Mouse (Mus musculus): Measurements from ENCODE around the gene Gsdma3. TPM values are rescaled to one million over a fixed set of nuclear protein-coding genes. Genes with fewer than 3 reads are reported as not detected.
A peak's percentile ranks its signal among the peaks of the same experiment; 100 is the strongest.
"Not testable (repeated sequence)": the region's sequence is repeated elsewhere in the genome, so short reads cannot be mapped to it uniquely, and the experiment has no call there.

Gene Gsdma3
- total RNA-seq, 2 experiments from 2014 or later = 0.31 to 0.38 TPM

DNA sequence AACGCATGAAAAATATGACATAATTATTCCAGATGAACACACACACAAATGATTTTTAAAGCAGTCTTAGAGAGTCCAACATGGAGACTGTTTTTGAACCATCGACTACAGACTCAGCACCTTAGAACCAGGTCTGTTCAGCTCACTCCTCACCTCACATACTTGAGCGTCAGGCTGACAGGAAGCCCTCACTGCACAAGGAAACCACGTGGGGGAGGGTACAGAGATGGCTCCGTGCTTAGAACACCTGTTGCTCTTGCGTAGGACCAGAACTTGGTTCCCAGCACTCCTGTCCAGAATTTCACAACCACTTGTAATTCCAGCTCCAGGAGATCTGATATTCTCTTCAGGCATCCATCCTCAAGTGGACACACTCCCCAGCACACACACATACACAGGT lies 31.1 kb upstream of the Gsdma3 start:
- intact Hi-C loops (cut with DNase I) = no loop called here
- no peak for DNase-seq (ENCODE audit: low spot score in 2 of 2)

DNA sequence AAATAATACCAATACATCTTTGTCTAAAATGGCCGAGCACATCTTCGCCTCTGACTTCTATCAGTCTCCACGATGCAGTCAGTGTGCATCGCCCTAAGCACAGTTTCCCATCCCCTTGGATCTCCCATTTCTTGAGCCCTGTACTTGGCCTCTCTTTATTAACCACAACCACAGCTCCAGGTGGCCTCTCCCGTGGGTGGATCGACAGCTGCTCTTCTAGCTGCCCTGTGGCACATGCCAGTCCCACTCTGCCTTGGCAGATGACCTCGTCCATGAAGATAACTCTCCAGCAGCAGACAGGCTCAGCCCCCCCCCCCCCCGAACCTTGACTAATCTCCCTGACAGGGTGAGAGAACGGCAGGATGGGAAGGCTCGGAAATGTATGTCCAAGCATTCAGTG lies 30.7 kb upstream of the Gsdma3 start:
- DNase-seq (ENCODE audit: low spot score in 2 of 2) = no peak

DNA sequence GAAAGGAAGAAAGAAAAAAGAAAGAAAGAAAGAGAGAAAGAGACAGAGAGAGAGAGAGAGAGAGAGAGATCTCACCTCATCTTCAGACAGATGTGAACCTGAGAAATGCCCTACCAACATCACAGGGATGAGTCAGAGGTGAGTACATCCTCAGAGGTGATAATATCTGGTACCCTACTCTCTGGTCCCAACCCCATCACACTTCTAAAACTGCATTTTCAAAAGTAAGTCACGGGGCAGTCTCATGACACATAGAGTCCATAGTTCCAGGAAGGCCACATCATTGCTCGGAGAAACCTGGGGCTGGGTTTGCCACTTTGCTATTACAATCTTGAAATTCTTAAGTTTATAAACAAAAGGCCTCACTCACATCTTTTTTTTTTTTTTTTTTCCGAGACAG lies 30.2 kb upstream of the Gsdma3 start:
- intact Hi-C loops (cut with DNase I) = no loop called here
- no peak for DNase-seq (ENCODE audit: low spot score in 2 of 2)

More for the DNA sequence above, 30.7 kb upstream of the Gsdma3 start:
- intact Hi-C loops (cut with DNase I) = no loop called here

DNA sequence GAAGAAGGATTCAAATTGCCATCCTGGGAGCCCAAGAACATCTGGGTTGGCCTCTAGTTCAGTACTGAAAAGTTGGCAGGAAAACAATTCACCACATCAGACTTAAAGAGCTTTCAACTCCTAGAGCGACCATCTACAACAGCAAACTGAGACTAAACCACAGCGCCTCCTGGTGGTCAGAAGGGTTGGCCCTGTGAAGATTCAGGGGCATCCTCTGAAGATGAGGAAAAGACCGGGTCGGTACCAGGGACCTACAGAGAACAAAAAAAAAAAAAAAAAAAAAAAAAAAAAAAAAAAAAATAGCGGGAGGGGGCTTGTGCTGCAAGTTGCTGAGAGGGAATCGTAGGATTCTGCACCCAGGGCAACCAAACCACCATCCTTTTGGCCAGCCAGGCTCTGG lies 28.8 kb upstream of the Gsdma3 start:
- intact Hi-C loops (cut with DNase I) = no loop called here
- peak in 1 of 2 experiments; percentile 55 for DNase-seq (ENCODE audit: low spot score in 2 of 2)

DNA sequence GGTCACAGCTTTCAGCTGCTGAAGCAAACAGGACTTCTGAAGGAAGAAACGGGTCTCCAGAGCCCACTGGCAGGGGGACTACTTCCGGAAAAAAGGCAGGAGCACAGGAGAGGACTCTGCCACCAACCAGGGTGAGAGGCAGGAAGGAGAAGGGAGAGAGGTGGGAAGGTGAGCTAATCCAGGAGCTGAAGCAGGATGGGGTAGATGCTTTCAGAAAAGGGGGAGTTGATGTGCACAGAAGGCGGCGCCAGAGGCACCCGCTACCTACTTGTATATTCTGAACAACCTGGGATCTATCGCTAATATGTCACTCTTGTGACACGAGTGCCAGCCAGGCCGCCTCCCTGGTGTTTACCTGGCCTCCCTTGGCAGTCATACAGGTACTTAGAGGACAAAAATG lies 28.2 kb upstream of the Gsdma3 start, which contains the start of gene Lrrc3c:
Gene Lrrc3c, plus strand, starts transcription at position 301 of the 400 bp plus-strand sequence.
- DNase-seq (ENCODE audit: low spot score in 2 of 2) = no peak
- intact Hi-C loops (cut with DNase I) = no loop called here

DNA sequence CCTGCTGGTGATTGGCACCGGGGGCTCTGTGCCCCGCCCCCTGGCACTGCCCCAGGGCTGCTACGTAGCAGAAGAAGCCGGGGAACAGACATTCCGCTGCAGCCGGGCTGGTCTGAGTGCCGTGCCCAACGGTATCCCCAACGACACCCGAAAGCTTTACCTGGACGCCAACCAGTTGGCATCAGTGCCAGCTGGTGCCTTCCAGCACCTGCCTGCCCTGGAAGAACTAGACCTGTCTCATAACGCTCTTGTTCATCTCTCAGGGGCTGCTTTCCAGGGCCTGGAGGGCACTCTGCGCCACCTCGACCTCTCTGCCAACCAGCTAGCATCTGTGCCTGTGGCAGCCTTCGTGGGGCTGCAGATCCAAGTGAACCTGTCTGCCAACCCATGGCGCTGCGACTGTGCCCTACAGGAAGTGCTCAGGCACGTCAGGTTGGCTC lies 27.3 kb upstream of the Gsdma3 start:
- DNase-seq (ENCODE audit: low spot score in 2 of 2) = no peak
- intact Hi-C loops (cut with DNase I) = no loop called here

DNA sequence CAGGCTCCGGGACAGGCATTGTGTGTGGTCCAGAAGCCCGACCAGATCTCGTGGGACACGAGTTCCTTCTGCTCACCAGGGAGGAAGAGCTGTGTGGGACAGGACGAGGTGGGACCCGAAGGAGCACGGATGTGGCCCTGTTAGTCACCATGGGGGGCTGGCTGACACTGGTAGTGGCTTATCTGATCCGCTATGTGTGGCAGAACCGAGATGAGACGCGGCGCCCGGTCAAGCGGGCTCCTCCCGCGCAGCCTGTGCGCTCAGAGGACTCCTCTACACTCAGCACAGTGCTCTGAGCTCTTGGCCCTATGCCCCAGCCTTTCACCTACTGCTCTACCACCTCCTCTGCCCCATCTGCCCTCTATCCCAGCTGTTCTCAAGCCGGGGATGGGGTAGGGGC lies 26.9 kb upstream of the Gsdma3 start:
- intact Hi-C loops (cut with DNase I) = no loop called here
- DNase-seq (ENCODE audit: low spot score in 2 of 2) = no peak

DNA sequence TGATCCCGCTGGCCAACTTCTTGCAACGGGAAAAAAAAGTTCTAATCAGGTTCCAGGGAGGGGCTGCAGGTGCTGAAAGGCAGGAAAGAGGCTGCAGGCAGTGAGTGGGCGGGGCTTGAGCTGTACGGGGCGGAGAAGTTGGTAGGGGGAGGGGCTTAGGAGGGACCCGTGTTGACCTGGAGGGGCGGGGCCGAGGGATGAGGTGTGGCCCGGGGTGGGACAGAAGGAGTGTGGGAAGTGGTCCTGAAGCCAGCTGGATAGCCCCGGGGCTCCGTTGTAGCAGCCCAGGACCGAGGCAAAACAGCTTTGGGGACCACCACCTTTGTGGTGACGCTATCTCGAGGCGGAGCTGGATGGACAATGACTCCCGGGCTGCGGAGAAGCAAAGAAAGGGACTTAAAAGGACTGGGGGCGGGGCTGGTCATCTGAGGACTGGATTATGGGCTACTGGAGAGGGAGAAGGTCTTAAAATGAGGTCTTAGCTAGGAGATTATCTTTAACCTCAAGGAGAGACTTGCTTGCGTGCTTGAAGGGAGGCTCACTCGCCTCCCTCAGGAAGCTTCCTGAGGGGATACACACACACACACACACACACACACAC lies 24.0 kb upstream of the Gsdma3 start:
- intact Hi-C loops (cut with DNase I) = no loop called here
- no peak for DNase-seq (ENCODE audit: low spot score in 2 of 2)

DNA sequence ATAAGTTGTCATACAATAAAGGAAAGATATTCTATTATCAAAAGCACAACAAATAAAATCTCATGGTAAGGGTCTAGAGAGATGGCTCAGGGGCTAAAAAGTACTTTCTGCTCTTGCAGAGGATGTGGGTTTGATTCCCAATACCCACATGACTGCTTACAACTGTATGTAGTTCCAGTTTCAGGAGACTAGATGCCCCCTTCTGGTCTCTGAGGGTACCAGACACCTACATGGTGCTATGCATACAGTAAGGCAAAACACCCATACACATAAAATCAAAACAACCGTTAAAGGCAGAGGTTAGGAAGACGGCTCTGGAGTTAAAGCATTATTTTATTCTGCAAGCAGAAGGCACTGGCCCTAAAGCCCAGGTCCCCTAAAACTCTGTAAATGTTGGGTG lies 22.2 kb upstream of the Gsdma3 start:
- intact Hi-C loops (cut with DNase I) = no loop called here
- no peak for DNase-seq (ENCODE audit: low spot score in 2 of 2)

DNA sequence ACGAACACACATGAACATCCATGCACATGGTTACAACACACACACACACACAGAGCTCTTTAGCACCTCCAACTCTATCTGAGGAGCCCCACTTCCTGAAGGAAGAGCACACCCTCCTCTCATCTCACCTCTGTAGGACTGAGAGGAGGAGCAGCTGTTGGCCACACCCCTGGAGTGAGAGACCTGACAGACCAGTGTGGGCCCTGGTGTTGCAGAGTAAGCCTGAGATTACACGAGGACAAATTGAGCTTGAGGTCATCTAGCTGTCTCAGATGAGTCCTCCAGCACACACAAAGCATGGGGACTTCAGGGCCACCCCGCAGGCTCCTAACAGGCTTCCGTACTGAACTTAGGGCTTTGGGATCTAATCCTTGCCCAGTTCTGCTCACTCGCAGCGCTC lies 21.2 kb upstream of the Gsdma3 start:
- DNase-seq (ENCODE audit: low spot score in 2 of 2) = not testable (repeated sequence)
- intact Hi-C loops (cut with DNase I) = loop anchor here (5.0 kb wide), 2 partner anchors 37 to 52 kb away; no protein-coding TSS in a partner anchor

DNA sequence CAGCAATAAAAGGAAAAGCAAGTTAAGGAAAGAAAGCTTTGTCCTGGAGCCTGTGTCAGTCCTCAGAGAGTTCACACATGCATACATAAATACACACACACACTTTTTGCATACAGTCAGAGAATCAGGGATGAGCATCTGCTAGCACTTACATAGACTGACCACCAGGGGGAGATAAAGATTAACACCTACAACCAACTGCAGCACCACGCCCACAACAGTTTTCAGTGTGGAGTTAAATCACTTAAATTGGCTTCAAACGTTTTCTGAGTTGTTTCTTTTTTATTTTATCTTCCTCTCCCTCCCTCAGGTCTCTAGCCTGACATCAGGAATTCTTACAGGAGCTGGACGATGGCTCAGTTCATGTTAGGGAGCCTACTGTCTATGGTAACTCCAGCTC lies 19.4 kb upstream of the Gsdma3 start:
- intact Hi-C loops (cut with DNase I) = loop anchor here (5.0 kb wide), 2 partner anchors 36 to 51 kb away; no protein-coding TSS in a partner anchor
- peak; percentile 44 to 82 for DNase-seq (ENCODE audit: low spot score in 2 of 2)

DNA sequence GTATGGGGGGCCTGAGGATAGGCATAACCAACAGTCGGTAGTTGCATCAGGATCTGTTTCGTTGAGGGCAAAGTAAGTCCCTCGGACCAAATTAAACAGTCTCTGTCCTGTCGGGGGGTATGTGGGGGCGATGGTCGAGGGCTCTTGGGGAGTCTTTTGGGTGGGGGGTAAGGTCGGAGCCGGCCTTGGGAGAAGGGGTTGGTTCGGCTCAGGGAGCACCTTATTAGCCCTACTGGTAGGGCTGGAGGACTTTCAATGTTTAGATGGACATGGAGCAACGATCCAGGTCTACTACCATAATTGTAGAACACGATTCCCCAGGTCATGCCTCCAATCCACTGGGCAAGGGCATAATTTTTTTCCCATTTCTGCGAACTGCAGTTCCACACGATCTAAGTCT lies 5.4 kb upstream of the Gsdma3 start:
- intact Hi-C loops (cut with DNase I) = no loop called here
- no peak for DNase-seq (ENCODE audit: low spot score in 2 of 2)

DNA sequence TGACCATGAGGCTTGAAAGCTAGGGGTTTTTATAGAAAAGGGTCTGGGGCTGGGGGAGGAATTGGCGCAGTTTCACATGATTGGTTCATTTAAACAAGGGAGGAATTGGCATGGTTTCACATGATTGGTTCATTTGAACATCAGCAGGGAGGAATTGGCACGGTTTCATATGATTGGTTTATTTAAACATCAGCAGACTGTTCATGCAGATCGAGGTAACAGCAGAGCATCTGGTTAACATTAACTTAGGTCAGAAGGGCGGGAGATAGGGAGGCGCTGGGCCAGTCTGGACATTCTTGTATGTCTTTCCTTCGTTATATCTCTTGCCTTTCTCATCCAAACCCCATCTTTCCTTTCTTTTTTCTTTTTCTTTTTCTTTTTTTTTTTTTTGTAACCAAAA lies 2.2 kb upstream of the Gsdma3 start:
- intact Hi-C loops (cut with DNase I); DNase-seq (ENCODE audit: low spot score in 2 of 2): not testable (repeated sequence)

DNA sequence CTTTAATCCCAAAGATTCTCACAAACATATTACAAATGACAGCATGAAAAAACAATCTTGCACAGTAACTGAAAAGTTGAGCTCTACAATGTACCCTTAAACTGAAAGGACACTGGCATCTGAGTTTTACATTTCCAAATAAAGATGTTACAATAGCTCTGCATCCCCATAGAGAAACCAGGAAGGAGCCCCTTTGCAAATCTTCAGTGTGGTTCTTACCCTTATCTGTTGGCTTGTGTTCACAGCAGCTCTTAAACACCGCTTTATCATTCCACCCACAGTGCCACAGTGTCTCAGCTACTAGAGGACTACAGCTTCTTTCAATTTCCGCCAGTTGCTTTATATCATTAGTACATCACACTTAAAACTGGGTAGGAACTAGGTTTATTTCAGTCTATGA lies 1.8 kb upstream of the Gsdma3 start:
- intact Hi-C loops (cut with DNase I); DNase-seq (ENCODE audit: low spot score in 2 of 2): not testable (repeated sequence)

DNA sequence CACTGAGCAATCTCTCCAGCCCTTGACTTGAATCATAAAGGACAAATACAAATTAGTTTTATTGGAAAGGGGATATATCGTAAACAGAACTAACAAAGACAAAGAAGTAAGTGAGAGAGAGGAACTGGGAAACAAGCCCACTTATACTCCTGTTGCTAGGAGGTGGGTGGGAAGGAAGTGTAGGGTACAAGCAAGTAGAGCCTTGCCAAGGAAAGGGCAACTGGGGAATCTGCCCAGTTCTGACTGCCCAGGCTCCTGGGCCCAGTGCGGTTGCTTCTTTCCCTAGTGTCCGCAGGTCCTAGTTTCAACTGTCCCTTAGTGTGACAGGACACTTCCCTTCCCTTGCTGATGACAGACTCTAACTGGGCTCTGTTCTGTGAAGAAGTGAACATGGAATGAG lies 2.5 kb downstream of the Gsdma3 start:
- intact Hi-C loops (cut with DNase I) = no loop called here
- peak in 1 of 2 experiments; percentile 22 for DNase-seq (ENCODE audit: low spot score in 2 of 2)

DNA sequence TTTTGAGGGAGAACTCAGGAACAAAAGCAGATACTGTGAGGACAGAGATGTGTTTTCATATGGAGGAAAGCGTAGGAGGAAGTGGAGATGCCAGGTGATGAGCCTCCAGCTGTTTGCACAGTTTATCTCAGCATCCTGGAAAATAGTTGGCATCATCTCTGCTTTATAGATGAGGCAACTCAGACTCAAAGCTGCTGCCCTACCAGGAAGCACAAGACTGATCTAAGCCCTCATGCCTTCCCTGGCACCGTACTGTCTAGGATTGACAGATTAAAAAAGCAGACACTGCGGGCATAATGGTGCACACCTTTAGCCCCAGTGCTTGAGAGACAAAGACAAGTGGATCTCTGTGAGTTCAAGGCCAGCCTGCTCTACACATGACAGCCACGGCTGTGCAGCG lies 4.5 kb downstream of the Gsdma3 start:
- DNase-seq (ENCODE audit: low spot score in 2 of 2) = no peak
- intact Hi-C loops (cut with DNase I) = no loop called here

DNA sequence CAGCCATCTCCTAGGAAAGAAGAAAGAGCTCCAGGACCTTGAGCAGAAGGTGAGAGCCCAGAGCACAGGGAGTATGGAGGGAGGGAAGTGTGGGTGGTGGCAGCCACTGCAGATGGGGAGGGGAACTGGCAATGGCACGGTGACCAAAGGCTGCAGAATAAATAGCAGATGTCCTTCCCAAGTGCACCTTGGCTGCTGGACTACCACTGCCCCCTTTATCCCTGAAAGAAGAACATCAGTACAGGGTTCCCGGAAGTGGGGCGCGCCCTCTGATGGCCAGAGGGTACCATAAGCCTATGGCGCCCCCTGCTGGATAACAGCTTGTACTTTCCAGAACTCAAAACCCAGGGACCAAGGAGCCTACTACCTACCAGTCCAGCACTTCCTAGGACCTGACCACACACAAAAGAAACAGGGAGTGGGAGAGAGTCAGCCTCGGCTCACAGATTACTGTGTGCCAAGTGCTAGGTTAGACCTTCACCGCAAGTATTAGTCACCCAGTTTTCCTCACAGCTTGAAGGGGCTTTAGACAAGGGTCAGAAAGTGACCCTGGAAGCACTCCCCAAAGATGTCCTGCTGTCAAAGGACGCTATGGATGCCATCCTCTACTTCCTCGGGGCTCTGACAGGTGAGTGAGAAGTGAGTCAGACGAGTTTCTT lies 9.3 kb downstream of the Gsdma3 start:
- DNase-seq (ENCODE audit: low spot score in 2 of 2); intact Hi-C loops (cut with DNase I): not testable (repeated sequence)

DNA sequence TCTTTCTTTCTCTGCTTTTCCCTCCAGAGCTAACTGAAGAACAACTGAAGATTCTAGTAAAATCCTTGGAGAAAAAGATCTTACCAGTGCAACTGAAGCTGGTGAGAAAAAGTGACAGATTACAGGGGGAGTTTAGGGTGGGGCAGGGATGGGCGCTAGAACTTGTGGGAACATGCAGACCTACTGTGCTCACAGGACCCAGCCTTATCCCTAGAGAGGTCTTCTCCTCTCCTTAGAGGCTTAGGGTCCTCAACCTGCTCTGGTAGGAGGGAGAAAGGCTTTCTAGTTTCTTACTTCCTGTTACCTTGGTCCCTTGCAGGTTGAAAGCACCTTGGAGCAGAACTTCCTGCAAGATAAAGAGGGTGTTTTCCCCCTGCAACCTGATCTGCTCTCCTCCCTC lies 11.3 kb downstream of the Gsdma3 start:
- intact Hi-C loops (cut with DNase I) = no loop called here
- DNase-seq (ENCODE audit: low spot score in 2 of 2) = no peak

DNA sequence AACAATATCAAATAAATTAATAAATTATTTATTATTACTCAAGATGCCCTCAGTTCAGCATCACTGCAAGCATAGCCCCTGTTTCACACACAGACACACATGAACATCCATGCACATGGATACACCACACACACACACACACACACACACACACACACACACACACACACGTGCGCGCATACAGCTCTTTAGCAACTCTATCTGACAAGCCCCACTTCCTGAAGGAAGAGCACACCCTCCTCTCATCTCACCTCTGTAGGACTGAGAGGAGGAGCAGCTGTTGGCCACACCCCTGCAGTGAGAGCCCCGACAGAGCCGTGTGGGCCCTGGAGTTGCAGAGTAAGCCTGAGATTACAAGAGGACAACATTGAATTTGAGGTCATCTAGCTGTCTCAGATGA lies 13.9 kb downstream of the Gsdma3 start:
- intact Hi-C loops (cut with DNase I) = loop anchor here (5.0 kb wide), 1 partner anchor 33 kb away; no protein-coding TSS in a partner anchor
- no peak for DNase-seq (ENCODE audit: low spot score in 2 of 2)

DNA sequence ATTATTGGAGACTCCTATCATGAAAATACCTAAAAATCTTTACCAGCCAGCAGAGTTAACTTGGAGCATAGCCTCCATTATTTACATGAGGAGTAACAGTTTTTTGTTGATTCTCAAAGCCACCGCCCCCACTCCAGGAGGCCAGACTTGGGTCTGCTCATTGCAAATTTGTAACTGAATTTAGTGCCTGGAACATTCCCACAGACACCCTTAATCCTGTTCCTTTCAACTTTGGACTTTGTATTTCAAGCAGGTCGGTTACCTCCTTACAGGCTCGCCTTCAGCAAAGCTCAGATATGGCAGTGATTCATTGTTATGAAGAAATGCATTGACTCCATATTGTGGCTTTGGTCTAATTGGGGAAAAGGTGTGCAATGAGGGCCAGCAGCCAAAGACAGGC lies 18.6 kb downstream of the Gsdma3 start:
- no peak for DNase-seq (ENCODE audit: low spot score in 2 of 2)
- intact Hi-C loops (cut with DNase I) = loop anchor here (5.0 kb wide), 1 partner anchor 37 kb away; no protein-coding TSS in a partner anchor

DNA sequence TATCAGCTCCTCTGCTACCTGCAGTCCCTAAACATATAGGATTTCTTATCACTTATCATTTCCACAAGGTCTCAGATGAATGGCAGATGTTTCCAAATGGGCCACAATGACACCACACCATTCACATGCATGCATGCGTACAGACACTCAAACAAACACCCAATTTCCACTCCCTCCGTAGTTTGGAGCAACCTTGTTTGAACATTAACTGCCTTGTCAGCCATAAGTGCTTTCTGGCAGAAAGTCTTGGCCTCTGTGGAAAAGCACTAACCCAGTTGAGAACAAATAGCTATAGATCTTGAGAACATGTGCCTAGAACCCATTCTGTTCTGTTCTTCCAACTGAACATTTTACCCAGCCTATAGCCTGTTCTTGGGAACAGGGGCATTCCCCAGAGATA lies 19.8 kb downstream of the Gsdma3 start:
- DNase-seq (ENCODE audit: low spot score in 2 of 2) = no peak
- intact Hi-C loops (cut with DNase I) = no loop called here

All from left cerebral cortex, postnatal 14 days (tissue).